Mouse (Mus musculus): Measurements from ENCODE around the gene Vax2.

Gene Vax2

DNA sequence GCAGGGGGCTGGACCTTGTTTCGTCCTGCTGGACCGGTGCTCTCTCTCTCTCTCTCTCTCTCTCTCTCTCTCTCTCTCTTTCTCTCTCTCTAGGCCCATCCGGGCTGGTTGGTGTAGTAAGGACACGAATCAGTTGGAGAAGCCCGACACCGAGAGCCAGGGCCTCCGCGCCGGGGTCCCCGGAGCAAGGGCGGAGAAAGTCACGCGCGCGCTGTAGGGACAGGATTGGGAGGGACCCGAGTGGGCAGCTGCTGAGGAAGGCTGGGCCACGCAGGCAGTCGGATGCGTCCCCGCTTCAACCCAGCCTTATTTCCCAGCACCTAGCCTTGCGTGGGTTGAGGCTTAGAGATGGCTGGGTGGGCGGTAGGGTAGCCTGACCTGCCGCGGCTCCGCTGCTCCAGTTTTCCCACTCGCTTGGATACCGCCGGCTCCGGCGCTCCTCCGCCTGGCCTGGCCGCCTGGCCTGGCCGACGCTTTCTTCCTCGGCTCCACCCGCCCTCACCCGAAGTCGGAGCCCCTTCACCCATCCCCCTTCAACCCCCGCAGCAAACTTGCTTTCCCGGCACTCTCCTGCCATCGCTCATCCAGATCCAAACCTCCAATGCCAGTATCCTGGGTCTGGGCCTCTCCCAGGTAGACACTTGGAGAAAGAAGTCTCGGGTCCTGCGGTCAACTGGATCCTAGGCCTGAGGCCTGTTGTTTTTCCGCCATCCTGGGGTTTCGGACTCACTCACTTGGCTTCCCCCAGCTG, 836 bp downstream of the Vax2 start:
- DNase-seq (ENCODE audit: low spot score): peak; percentile 61

DNA sequence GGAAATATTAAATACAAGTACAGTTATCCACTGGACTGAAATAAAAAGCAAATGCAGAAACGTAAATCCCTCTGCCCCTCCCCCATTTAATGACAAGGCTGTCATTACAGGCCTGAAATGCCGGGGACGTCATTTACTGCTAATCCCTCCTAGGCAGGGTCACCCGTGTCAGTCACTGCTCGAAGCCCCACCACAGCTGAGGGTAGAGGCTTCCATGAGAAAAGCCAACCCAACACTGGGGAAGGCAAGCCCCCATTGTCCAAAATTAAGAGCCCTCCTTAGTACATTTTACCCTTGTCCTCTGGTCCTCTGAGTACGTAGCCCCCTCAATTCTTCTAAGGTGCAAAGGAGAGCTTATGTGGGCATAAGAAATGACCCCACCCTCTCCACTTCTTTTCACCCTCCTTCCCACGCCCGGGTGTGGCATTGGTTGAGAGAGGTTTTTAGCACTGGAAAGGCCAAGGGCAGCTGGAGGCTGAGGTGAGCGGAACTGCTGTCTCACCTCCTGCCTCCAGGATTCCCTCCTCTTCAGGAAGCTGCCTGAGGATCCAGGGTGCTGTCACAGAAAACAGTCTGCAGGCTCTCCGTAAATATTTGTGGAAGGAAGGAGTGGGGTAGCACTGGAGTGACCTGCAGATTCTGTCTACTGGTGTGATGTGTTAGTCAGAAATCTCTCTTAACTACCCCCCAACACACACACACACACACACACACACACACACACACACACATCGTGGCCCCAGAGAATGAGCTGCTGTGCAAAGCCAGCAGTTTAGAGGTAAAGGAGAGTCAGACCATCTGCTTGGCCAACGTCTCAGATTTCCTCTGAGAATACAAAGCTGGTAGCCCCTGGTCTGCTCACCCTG, 2.4 kb downstream of the Vax2 start:
- DNase-seq (ENCODE audit: low spot score): no peak

DNA sequence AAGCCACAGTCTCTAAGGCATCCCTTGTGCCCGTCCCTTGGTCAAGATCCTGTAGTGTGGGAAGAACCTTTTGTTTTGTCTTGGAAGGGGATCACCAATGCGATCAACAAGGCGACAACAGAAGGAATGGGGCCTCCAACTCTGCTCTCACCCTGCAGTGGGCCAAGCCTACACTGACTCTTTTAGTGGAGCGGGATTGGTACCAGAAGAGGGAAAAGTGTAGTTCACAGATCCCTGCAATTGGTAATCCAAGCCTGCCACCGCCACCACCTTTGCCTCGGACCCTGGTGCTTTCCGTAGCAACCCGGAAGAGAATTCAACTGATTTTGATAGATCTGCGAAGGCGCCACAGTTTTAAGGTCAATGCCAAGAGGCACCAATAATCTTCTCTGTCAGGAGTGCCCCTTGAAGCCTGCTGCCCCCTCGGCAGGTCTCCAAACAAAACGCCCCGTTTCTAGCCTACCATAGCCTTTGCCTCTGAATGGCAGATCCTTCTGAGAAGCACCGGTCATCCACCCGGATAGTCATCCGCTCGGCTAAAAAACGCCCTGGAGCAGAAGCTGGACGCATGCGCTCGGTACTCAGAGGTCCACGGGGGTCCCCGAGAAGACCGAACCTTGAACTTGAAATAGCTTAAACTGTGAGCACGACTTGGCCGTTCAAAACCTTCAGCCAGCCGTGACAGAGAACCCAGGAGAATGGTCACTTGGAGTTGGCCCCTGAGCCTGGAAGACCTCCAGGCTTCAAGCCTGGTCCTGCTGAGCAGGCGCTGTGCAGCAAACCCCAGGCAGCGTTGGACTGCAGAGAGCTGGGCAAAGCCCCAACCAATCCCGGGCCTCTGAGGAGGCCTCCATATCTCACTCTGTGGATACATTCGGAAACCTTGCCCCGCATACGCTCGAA, 3.4 kb downstream of the Vax2 start:
- DNase-seq (ENCODE audit: low spot score): no peak

DNA sequence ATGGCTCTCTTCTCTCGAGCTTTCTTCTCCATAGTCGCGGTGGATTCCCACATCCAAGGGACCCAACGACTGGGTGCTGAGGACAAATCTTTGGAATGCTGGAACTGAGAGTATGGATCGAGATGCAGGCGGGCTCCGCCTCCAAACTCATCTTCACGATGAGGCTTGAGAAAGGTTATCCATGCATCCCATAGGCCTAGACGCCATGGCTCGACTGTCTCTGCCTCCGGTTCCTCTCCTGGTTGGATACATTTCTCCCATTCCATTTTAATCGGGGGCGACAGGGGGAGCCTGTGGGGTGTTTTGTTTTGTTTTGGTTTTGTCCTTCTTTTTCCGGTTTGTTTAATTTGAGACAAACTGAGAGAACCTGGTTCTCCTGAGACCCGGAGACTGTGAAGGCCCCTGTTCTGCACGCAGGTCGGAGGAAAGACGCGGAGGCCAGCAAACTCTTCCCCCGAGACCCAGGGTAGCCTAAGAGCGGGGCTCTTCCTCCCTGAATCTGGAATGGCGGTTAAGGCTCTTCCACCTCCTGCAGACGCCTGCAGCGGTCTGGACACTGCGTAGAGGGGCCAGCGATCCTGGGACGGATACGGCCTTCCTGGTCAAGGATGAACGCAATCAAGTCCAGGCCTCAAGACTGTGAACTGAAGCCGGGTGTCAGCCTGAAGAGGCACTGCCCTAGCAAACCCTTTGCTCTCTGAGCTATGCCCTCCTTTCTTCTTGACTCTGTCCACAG, 4.6 kb downstream of the Vax2 start:
- no peak for DNase-seq (ENCODE audit: low spot score)

DNA sequence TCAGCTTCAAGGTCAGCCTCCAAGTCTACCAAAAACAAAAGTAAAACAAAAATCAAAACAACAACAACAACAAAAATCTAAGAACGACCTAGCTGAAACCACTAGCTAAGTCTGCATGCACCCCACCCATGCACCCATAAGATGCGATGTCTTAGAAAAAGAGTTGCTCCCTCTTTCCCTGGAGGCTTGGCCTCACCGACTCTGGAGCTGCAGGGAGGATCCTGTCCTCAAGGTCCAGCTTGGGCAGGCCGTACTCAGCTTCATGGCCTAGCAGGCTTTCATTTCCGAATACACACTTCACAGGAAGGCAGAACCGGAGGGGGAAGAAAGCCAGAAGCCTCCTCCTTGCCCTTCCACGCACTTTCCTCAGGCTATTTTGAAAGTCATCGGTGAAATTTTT, 6.0 kb downstream of the Vax2 start:
- no peak for DNase-seq (ENCODE audit: low spot score)

DNA sequence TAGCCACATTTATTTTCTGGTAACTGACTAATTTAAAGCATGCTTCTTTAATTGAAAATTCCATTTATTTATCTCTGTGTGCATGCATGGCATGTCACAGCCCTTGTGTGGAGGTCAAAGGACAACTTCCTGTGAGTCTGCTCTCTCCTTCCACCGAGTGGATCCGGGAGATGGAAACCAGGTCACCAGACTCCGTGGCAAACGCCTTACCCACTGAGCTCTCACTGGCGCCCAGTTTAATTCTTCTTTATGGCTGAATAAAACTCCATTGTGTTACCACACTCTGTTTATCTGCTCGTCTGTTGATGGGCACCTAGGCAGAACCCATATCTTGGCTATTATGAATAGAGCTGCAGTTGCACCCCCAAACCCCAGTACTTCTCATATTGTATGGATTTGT, 11.5 kb downstream of the Vax2 start:
- peak; percentile 54 for DNase-seq (ENCODE audit: low spot score)

DNA sequence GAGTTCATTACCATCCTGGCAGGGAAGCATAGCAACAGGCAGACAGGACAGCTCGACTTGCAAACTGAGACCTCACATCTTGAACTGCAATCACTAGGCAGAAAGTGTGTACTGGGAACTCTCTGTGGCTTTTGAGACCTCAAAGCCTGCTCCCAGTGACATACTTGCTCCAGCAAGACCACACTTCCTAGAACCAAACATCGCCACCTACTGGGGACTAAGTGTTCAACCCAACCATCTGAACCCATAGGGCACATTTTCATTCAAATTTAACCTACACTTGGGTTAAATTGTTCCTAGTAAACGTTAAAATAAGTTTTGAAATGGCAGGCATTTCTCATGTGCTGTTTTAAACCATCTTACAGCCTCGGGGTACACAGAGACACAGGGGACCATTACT, 16.1 kb downstream of the Vax2 start:
- no peak for DNase-seq (ENCODE audit: low spot score)

DNA sequence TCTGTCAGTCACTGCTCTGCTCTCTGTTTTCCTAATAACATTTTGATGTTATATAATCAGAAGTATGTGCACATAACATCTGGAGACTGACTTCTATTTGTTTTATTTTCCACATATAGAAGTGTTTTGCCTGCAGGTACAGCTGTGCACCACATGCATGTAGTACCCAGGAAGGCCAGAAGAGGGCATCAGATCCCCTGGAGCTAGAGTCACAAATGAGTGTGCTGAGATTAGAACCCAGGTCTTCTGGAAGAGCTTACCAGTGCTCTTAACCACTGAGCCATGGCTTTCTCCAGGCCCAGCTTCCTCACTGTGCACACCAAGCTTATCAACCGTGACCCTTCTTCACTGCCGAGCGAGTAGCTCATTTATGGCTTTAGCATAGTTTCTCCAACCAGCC, 17.4 kb downstream of the Vax2 start:
- DNase-seq (ENCODE audit: low spot score): no peak

DNA sequence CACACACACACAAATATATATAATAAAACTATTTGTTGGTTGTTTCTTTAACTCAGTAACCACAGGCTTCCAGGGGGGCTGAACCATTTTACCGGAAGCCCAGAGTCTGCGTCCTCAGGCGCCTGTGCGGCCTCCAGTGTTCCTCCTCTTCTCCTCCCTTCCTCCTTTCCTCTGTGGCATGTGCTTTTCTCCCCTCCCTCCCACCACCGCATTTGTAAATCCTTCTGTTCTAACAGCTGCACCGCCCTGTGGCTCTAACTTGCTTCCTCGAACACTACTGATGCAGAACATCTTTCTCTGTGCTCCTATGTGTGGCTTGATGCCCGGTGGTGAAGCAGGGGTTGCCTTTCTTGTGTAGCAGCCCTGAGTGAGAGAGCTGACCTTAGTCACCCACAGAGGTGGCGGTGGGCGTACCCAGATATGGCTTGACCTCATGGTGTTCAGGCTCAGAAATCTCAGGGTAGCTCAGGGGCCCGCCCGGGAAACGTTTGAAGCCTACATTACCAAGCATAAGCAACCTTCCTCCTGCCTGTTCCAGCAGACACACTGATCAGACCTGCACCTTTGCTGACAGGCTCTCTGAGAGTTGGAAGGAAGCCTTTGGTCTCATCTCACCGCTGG, 18.4 kb downstream of the Vax2 start:
- no peak for DNase-seq (ENCODE audit: low spot score)

DNA sequence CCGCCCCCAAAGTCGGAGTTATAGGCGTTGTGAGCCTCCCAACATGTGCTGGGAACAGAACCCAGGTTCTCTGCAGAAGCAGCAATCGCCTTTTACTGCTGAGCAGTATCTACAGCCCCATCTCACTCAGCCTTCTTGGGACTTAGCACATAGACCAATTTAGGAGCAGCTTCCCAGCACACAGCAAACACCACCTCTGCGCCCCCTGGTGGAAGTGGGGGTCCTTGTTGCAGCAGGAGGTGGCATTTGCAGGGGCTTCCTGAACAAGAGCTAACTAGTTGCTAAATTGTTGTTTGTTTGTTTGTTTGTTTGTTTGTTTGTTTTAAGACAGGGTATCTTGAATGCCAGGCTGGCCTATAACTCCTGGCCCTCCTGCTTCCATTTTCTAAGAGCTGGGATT, 20.1 kb downstream of the Vax2 start:
- DNase-seq (ENCODE audit: low spot score): peak; percentile 79

DNA sequence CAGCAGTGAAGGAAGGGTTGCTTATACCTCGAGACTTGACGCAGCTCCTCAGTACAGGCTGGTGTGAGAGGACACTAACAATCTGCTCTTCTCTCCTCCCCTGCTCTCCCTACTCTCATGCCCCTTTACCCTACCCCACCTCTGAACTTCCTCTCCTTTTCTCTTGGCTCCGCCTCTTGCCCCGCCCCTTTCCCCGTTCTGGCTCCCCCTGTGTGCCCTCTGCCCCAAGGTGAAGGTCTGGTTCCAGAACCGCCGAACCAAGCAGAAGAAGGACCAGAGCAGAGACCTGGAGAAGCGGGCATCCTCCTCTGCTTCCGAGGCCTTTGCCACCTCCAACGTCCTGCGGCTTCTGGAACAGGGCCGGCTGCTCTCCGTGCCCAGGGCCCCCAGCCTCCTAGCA, 26.2 kb downstream of the Vax2 start:
- DNase-seq (ENCODE audit: low spot score): no peak

DNA sequence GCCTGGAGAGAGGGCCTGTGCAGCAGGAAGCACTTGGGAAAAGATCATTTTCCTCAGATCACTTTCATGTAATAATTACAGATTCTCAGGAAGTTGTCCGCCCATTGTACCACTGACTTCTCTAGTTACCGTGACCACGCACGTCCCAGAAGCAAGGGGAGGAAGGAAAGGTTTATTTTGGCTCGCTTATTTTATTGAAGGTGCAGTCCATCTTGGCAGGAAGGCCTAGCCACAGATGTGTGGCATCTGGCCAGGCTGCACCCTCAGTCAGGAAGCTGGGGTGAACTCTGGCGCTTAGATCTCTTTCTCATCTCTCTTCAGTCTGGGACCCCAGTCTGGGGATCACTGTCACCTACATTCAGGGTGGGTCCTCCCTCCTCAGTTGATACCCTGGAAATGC, 27.5 kb downstream of the Vax2 start:
- no peak for DNase-seq (ENCODE audit: low spot score)

DNA sequence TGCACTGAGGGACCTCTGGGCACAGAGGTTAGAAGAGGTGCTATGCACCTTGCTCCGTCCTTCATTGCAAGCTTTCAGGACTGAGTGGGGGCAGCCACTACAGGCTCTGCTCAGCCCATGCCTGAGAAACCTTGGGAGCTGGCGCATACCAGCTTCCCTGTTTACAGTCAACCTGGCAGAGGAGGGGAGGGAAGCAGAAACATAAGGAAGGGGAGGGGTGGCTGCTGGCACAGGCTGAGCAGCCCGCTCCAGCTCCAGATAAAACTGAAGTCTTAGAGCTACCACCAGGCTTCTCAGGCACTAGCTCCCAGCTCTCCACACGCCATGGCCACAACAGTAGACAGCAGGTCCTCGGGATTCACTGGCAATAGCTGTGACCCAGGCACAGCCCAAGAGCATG, 31.7 kb downstream of the Vax2 start, which contains the start of gene Atp6v1b1:
TSS of gene Atp6v1b1 (plus strand) at position 230 of the 400 bp plus-strand sequence.
- no peak for DNase-seq (ENCODE audit: low spot score)

DNA sequence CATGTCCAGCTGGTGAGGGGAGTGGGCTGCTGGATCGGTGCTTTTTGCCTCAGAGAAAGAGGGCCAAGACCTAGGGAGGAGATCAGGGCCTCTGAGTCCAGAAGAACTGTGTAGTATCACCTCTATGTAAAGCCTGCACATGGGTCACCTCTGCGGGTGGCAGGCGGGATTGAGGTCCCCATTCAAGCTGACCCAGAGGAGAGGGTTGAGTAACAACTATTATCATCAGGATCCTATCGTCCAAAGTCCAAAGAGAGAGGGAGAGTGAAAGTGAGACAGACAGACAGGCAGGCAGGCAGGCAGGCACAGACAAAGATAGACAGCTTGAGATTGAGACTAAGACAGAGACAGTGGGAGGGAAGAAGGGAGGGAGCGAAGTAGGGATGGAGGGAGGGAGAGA, 32.1 kb downstream of the Vax2 start:
- DNase-seq (ENCODE audit: low spot score): no peak

DNA sequence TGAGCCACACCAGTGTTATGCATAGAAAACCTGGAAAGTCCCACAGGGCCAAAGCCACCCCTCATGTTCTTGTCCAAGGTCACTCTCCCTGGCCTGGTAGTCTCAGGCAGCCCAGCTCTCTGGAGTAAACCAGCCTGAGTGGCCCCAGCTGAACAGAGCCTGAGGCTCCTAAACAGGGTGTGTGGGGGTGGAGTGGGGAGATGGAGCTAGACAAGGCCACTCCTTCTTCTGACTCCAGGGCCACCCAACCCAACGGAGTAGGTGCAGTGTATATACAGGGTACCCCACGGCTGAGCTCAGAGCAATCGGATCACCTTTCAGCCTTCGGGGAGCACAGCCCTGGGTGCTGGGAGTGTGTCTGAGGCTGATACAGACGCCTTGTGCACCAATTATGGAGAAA, 33.1 kb downstream of the Vax2 start:
- no peak for DNase-seq (ENCODE audit: low spot score)

DNA sequence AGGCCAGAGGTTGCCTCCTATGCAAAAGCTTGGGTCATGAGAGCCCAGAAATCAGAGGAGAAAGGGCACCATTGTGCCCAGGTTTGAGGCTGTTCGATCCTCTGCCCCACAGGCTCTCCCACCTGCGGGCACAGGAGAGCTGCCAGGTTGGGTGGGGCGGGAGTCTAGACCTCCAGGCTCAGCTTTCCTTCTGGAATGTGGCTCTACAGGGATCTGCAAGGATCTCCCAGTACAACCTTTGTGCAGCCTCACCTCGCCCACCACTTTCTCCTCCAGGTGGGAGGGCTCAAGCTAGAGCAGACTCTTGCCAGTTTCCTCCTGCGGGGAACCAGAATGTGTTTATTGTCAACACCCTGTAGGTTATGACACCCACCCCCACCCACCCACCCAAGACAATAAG, 33.5 kb downstream of the Vax2 start:
- no peak for DNase-seq (ENCODE audit: low spot score)

DNA sequence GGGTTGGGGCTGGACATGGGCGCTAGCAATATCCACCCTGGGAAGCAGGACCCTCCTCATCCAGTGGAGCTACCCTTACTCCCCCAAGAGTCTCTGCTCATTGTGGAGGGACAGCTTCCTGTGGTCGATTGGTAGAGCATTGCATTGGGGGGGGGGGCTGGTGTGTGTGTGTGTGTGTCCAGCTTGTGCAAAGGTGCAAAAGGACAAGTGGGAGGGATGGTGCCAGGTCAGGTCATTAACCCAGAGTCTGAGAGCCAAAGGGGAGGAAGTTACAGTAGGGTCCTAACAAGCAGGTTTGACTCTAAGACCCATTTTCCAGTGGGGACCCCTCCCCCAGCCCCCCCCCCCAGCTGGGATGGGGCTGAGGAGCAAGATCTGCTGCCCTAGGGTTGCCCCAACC, 34.4 kb downstream of the Vax2 start:
- no peak for DNase-seq (ENCODE audit: low spot score)

DNA sequence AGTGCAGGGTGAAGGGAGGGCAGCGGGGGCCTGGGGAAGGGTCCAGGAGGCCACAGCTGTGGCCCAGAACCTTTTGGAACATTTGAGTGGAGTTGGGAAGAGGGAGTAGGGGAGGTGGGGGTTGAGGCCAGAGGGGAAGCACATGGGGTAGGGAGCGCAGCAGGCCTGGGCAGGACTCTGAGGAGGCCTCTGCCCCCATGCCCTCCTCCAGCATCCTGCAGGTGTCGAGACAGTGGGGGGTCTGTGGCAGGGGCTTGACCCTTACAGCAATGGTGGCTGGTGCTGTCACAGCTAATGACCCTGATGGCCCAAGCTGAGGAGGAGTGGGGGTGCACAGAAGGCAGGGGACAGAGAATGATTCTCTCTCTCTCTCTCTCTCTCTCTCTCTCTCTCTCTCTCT, 38.2 kb downstream of the Vax2 start:
- no peak for DNase-seq (ENCODE audit: low spot score)

DNA sequence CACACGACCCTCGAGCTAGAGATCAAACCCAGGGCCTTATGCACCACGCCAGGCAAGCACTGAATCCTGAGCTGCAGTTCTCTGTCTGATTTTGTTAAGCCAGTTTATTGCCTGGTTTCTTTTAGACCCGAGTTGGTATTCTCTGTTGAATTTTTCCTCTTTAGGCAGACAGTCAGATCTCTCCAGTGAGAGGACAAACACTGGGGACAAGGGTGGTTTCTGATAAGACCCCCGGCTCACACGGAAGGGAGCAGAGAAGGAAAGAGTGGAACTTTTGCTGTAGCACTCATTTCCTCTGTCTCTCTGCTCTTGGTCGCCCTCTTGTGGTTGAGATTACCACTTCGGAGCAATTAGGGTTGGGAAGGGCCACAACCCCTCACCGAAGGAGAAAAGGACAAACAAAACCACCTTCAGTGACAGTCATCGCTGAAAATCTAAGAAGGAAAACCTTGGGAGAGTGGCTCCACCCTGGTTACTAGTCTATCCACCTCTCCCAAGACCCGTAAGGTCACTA, 39.2 kb downstream of the Vax2 start:
- peak; percentile 54 for DNase-seq (ENCODE audit: low spot score)

DNA sequence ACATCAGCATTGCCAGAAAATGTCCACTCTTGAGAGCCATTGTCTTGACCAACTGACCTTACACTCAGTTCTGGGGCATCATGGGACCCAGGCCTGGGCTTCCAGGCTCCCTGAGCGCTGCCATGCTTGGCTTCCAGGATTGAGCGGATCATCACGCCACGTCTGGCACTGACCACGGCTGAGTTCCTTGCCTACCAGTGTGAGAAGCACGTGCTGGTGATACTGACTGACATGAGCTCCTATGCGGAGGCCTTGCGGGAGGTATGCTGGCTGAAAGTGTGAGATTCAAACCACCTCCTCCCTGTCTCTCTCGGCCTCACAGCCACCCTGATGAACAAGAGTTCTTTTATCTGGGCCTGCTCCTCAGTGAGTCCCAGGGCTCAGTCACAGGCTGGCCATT, 45.0 kb downstream of the Vax2 start:
- no peak for DNase-seq (ENCODE audit: low spot score)

DNA sequence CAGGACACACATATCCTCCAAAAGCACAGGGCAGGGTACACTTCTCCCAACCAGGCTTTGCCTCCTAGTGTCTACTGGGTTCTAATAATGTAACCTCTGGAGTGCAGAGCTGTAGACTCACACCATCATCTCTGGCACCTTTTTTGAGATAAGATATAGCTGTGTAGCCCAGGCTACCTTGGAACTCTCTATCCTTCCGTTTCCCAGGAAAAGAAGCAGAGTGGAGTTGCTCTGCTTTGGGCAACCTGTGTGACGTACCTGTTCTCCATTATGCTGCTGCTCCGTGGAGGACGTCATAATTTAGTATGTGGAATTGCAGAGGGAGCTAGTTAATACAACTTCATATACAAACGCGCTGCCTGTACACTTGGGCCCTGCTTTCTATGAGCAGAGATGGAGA, 51.3 kb downstream of the Vax2 start, which contains the start of gene Ankrd53:
TSS of gene Ankrd53 (plus strand) at position 301 of the 400 bp plus-strand sequence.
- no peak for DNase-seq (ENCODE audit: low spot score)
